Mouse (Mus musculus) subcutaneous adipose tissue, adult 2 months (tissue): ENCODE measurements around the gene Col9a3. TPM values are rescaled to one million over a fixed set of nuclear protein-coding genes. Genes with fewer than 3 reads are reported as not detected.

Experiments
- polyA plus RNA-seq: library from polyadenylated mRNA; depleted of rRNA; stranded (reverse); fragments of >200 nt; gene quantifications from 2 replicates; pipeline ENCODE4 v1.2.3, GENCODE M21; 2012; ENCODE audit warnings: low replicate concordance; rRNA removed

Col9a3 gene
- 0.66 and 1.2 TPM in 2 replicates for polyA plus RNA-seq

GRCm38 (mm10) chr2:180597490-180597889 lies at the start of gene Col9a3:
Col9a3 (plus strand) TSS chr2:180597790.

GRCm38 (mm10) chr2:180581002-180581401 lies 16.6 kb upstream of the Col9a3 start, which contains the start of gene Mrgbp:
Mrgbp (plus strand) TSS chr2:180581304.

GRCm38 (mm10) chr2:180589123-180589831 lies 8.3 kb upstream of the Col9a3 start, which contains the start of gene Ogfr:
Ogfr (plus strand) TSS chr2:180589245.

GRCm38 (mm10) chr2:180642555-180643260 lies 45.1 kb downstream of the Col9a3 start, which contains the start of gene Tcfl5:
Tcfl5 (minus strand) TSS chr2:180642708.

Other genes with a start within 250 kb of the Col9a3 start
- 0.57 and 3.6 TPM in 2 replicates for gene Slco4a1, start 141.5 kb upstream of the Col9a3 start, polyA plus RNA-seq
- not detected in 2 replicates for gene Ntsr1, start 97.8 kb upstream of the Col9a3 start, polyA plus RNA-seq
- 18.8 and 33.1 TPM in 2 replicates for gene Mrgbp, start 16.5 kb upstream of the Col9a3 start, polyA plus RNA-seq
- 39.2 and 73.1 TPM in 2 replicates for gene Ogfr, start 8.5 kb upstream of the Col9a3 start, polyA plus RNA-seq
- gene Tcfl5, start 44.9 kb downstream of the Col9a3 start, polyA plus RNA-seq: 0.05 TPM in 1 of 2 replicates, not detected in the other
- 23.7 and 23.9 TPM in 2 replicates for gene Dido1, start 112.2 kb downstream of the Col9a3 start, polyA plus RNA-seq
- 39.2 and 43.8 TPM in 2 replicates for gene Gid8, start 112.3 kb downstream of the Col9a3 start, polyA plus RNA-seq
- 4.8 and 5.5 TPM in 2 replicates for gene Slc17a9, start 127.5 kb downstream of the Col9a3 start, polyA plus RNA-seq
- not detected in 2 replicates for gene Bhlhe23, start 179.1 kb downstream of the Col9a3 start, polyA plus RNA-seq